Mouse (Mus musculus): ENCODE data around the gene Tmem88. TPM values are rescaled to one million over a fixed set of nuclear protein-coding genes. Genes with fewer than 3 reads are reported as not detected.

The Tmem88 gene
- polyA plus RNA-seq (2012; rRNA removed), result 26.1 and 39.5 TPM in 2 replicates

- DNase-seq (ENCODE audit: low read depth), result no peak
Measured at GRCm38 (mm10) chr11:69398059-69398458, at the start of gene Tmem88. Gene Tmem88 (minus strand): TSS chr11:69398234.

GRCm38 (mm10) chr11:69447299-69447698, 49.3 kb upstream of the Tmem88 start:
- DNase-seq (ENCODE audit: low read depth), result no peak

DNA sequence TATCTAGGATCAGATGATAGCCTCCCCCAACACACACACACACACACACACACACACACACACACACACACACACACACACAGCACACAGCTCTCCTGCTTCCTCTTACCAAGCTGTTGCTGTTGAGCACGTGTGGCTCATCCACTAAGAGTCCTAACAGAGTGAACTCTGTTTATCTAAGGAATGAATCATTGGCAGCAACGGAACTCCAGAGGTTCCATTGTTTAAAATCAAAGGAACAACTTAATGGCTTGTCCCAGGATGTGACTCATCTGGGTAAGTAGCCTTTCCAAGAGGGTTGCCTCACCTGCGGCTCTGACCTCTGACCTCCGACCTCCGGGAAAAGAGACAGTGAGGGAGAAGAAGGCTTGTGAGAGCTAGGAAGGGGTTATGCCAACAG, 45.3 kb upstream of the Tmem88 start:
- peak; percentile 24 for DNase-seq (ENCODE audit: low read depth)

- no peak for DNase-seq (ENCODE audit: low read depth)
Measured at GRCm38 (mm10) chr11:69437291-69437690, 39.3 kb upstream of the Tmem88 start.

GRCm38 (mm10) chr11:69433189-69433588, 35.2 kb upstream of the Tmem88 start:
- no peak for DNase-seq (ENCODE audit: low read depth)

DNA sequence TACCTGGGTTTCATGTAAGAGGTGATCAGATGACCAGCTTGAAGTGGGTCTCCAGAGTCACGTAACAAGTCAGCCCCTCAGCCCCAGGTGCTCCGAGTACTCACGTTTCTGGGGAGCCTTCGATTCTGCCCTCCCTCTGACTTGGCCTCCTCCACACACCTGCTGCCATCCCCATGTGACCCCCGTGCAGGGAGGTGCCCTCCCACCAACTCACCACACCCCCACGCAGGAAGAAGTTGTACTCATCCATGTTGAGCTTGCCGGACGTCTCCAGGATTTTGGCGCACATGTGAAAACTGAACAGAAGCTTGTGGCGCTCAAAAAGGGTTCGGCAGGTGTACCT, 34.6 kb upstream of the Tmem88 start:
- no peak for DNase-seq (ENCODE audit: low read depth)

DNA sequence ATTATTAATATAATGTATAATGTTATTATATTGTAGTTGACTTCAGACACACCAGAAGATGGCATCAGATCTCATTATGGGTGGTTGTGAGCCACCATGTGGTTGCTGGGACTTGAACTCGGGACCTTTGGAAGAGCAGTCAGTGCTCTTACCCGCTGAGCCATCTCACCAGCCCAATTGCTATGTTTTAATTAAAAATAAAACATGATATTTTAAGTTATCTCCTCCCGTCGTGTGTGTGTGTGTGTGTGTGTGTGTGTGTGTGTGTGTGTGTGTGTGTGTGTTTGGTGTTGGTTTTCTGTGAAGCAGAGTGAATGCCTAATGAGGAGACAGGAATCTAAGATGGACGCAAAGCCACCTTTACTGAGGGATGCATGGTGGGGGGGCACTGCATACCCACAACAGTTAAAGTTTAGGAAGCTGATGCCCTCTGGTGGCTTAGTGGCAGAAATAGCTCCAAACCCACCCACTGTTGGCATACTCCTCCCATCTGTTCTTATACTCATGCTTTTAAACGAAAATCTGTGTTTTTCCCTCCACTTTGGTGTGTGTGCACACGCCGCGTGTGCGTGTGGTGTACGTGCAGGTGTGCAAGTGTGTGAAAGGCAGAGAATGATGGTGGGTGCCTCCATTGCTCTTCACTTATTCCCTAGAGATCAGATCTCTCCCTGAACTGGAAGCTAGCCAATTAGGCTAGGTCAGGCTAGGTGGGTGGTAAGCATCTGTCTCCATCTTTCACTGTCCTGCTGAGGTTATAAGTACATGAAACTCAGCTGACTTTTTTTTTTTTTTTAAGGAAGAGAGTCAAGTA, 34.0 kb upstream of the Tmem88 start:
- DNase-seq (ENCODE audit: low read depth), result no peak

GRCm38 (mm10) chr11:69430631-69431030, 32.6 kb upstream of the Tmem88 start:
- no peak for DNase-seq (ENCODE audit: low read depth)

- no peak for DNase-seq (ENCODE audit: low read depth)
Measured at GRCm38 (mm10) chr11:69429313-69429712, 31.3 kb upstream of the Tmem88 start.

- no peak for DNase-seq (ENCODE audit: low read depth)
Measured at GRCm38 (mm10) chr11:69428751-69429150, 30.7 kb upstream of the Tmem88 start.

- DNase-seq (ENCODE audit: low read depth), result no peak
Measured at GRCm38 (mm10) chr11:69426246-69426645, 28.2 kb upstream of the Tmem88 start.

- DNase-seq (ENCODE audit: low read depth), result no peak
Measured at GRCm38 (mm10) chr11:69423885-69424284, 25.9 kb upstream of the Tmem88 start.

GRCm38 (mm10) chr11:69422842-69423241, 24.8 kb upstream of the Tmem88 start:
- no peak for DNase-seq (ENCODE audit: low read depth)

GRCm38 (mm10) chr11:69421131-69421977, 23.3 kb upstream of the Tmem88 start:
- DNase-seq (ENCODE audit: low read depth), result no peak

DNA sequence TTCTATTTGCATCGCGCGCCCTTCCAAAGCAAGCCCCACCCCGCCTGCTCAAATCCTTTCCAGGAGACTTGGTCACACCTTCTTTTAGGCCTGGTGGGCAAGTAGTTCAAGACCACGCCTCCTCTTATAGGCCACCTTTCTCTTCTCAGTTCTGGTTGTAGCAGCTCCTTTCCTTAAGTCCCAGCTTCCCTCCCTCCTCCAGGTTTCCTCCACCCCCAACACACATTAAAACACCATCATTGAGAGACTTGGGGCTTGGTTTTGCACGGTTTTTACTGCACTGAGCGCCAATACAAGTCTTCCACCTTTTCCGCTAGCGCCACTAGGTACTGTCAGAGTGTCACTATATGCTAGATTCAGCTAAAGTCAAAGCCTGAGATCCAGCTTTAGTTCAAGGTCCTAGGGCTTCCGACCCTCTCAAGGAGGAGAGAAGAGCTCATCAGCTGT, 22.5 kb upstream of the Tmem88 start:
- no peak for DNase-seq (ENCODE audit: low read depth)

DNA sequence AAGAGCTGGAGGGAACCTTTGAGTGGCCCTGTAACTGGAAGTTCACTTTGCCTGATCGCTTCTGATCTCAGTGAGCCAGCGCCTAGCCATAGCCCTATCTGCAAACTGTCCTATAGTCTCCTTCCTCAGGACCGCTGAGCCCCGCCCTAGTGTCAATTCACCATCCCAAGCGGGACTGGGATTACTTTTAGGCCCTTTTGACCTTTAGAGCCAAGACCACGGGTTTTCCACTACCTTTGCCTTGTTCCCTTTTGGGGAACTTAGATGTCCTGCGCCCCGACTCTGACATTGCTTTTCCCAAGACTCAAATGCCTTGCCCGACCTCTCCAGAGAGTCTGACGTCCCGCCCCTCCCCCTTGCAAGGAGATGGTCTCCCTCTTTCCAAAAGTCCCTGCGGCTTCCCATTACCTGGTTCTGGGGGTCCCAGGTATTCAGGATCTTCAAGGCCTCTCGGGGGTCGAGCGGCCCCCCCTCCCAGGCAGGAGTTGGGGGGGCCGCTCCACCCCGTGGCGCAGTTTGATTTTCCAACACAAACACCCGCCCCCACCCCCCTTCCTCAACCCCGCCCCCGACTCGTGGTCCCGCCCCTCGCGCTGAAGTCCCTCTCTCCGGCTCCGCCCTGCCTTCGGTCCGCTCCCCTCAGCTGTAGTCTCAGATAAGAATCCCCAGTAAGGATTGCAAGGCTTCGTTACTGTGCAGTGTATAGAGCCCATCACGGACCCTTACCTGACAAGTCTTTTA, 21.9 kb upstream of the Tmem88 start:
- no peak for DNase-seq (ENCODE audit: low read depth)

DNA sequence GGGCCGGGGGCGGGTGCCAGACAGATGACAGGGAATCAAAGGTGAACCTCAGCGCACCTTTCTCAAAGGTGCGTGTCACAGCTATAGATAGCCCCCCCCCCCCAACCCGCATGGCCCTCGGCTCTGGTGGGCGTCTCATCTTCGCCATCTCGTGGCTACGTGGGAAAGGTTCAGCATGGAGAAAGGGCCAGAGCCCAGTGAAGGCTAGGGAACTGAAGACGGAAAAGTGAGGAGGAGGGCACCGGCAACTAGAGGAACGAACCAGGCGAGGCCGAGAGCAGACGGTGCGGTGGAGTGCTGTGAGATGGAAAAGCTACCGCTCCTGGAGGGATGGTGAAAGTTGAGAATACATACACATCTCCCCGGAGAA, 21.4 kb upstream of the Tmem88 start:
- no peak for DNase-seq (ENCODE audit: low read depth)

- DNase-seq (ENCODE audit: low read depth), result no peak
Measured at GRCm38 (mm10) chr11:69418481-69419442, 20.7 kb upstream of the Tmem88 start.

GRCm38 (mm10) chr11:69417449-69418384, 19.7 kb upstream of the Tmem88 start:
- DNase-seq (ENCODE audit: low read depth), result no peak

- no peak for DNase-seq (ENCODE audit: low read depth)
Measured at GRCm38 (mm10) chr11:69416921-69417448, 19.0 kb upstream of the Tmem88 start.
